Mouse (Mus musculus): ENCODE data around the gene Klf17.
A peak's percentile ranks its signal among the peaks of the same experiment; 100 is the strongest.
"Not testable (repeated sequence)": the region's sequence is repeated elsewhere in the genome, so short reads cannot be mapped to it uniquely, and the experiment has no call there.

The Klf17 gene

GRCm38 (mm10) chr4:117765416-117765815 is at the start of gene Klf17:
Gene Klf17 (minus strand): TSS chr4:117765648.
- no peak for DNase-seq

- no peak for DNase-seq
Measured at GRCm38 (mm10) chr4:117814333-117814732, 48.9 kb upstream of the Klf17 start.

- DNase-seq, result peak; percentile 17
Measured at GRCm38 (mm10) chr4:117813591-117814192, 48.2 kb upstream of the Klf17 start.

GRCm38 (mm10) chr4:117810933-117811332 is 45.5 kb upstream of the Klf17 start:
- no peak for DNase-seq

GRCm38 (mm10) chr4:117806992-117807391 is 41.5 kb upstream of the Klf17 start:
- DNase-seq, result no peak

GRCm38 (mm10) chr4:117799904-117800303 is 34.5 kb upstream of the Klf17 start:
- no peak for DNase-seq

- no peak for DNase-seq
Measured at GRCm38 (mm10) chr4:117788308-117788707, 22.9 kb upstream of the Klf17 start.

- no peak for DNase-seq
Measured at GRCm38 (mm10) chr4:117786963-117787362, 21.5 kb upstream of the Klf17 start.

GRCm38 (mm10) chr4:117782908-117783307 is 17.5 kb upstream of the Klf17 start:
- DNase-seq, result no peak

- no peak for DNase-seq
Measured at GRCm38 (mm10) chr4:117772960-117773359, 7.5 kb upstream of the Klf17 start.

- DNase-seq, result peak; percentile 38
Measured at GRCm38 (mm10) chr4:117770935-117771334, 5.5 kb upstream of the Klf17 start.

GRCm38 (mm10) chr4:117760151-117760550 is 5.3 kb downstream of the Klf17 start:
- no peak for DNase-seq

- not testable (repeated sequence) for DNase-seq
Measured at GRCm38 (mm10) chr4:117752469-117752868, 13.0 kb downstream of the Klf17 start.

GRCm38 (mm10) chr4:117737559-117737958 is 27.9 kb downstream of the Klf17 start:
- peak; percentile 2 for DNase-seq

GRCm38 (mm10) chr4:117731926-117732325 is 33.5 kb downstream of the Klf17 start:
- DNase-seq, result no peak

- no peak for DNase-seq
Measured at GRCm38 (mm10) chr4:117724112-117724511, 41.3 kb downstream of the Klf17 start, which contains the start of gene Gm12845. Gene Gm12845 (plus strand): TSS chr4:117724412.

GRCm38 (mm10) chr4:117713303-117714098 is 51.9 kb downstream of the Klf17 start:
- DNase-seq, result no peak

GRCm38 (mm10) chr4:117712314-117712713 is 53.1 kb downstream of the Klf17 start:
- DNase-seq, result no peak

GRCm38 (mm10) chr4:117708780-117709550 is 56.5 kb downstream of the Klf17 start:
- DNase-seq, result no peak
